Mouse (Mus musculus): ENCODE measurements around the gene Vmn1r193. TPM values are rescaled to one million over a fixed set of nuclear protein-coding genes. Genes with fewer than 3 reads are reported as not detected.
"Not testable (repeated sequence)": the region's sequence is repeated elsewhere in the genome, so short reads cannot be mapped to it uniquely, and the experiment has no call there.

Gene Vmn1r193
- not detected in 2 replicates for polyA plus RNA-seq (2015; fragmentation: Nextera tagmentation; extraction: Ambion mirVana)

- not testable (repeated sequence) for H3K4me3 ChIP-seq; H3K4me2 ChIP-seq (replicated peaks); ATAC-seq (replicated peaks); H3K9me3 ChIP-seq; H3K27me3 ChIP-seq; H3K4me1 ChIP-seq; H3K27ac ChIP-seq (replicated peaks); H3K9ac ChIP-seq (replicated peaks); H3K36me3 ChIP-seq
- 77% methylated on average over 1 of the region's 1 CpGs for WGBS
Measured at GRCm38 (mm10) chr13:22223060-22223459, at the start of gene Vmn1r193. TSS of gene Vmn1r193 (minus strand) at chr13:22223160.

- no peaks in the 10 kb centered on the region for H3K36me3 ChIP-seq
- no peaks in the 10 kb centered on the region for H3K9me3 ChIP-seq
- no peaks in the 10 kb centered on the region for H3K4me1 ChIP-seq
- WGBS, result 57% methylated on average over 2 of the region's 2 CpGs
- no peak overlapping the region for H3K9ac ChIP-seq (replicated peaks)
- no peak overlapping the region for H3K4me2 ChIP-seq (replicated peaks)
- H3K4me3 ChIP-seq, result no peak overlapping the region
- H3K27ac ChIP-seq (replicated peaks), result no peak overlapping the region
- H3K27me3 ChIP-seq, result no peaks in the 10 kb centered on the region
- no peak for ATAC-seq (replicated peaks)
Measured at GRCm38 (mm10) chr13:22271721-22272120, 48.8 kb upstream of the Vmn1r193 start.

- H3K4me3 ChIP-seq; H3K9me3 ChIP-seq; H3K9ac ChIP-seq (replicated peaks); H3K4me1 ChIP-seq; ATAC-seq (replicated peaks); H3K4me2 ChIP-seq (replicated peaks); H3K27ac ChIP-seq (replicated peaks); H3K36me3 ChIP-seq; H3K27me3 ChIP-seq: not testable (repeated sequence)
- 86% methylated on average over 1 of the region's 1 CpGs for WGBS
Measured at GRCm38 (mm10) chr13:22270222-22270621, 47.3 kb upstream of the Vmn1r193 start, which contains the start of gene Vmn1r195. TSS of gene Vmn1r195 (plus strand) at chr13:22270522.

GRCm38 (mm10) chr13:22243915-22244314, 21.0 kb upstream of the Vmn1r193 start, which contains the start of gene Vmn1r194:
TSS of gene Vmn1r194 (plus strand) at chr13:22244215.
- Histone ChIP-seq H3K9me3 (no peaks in the 10 kb centered on the region), H3K27me3 (no peaks in the 10 kb centered on the region), H3K4me3 (no peak within 1 kb of the TSS), H3K27ac (replicated peaks) (no peak within 1 kb of the TSS), H3K4me1 (no peaks in the 10 kb centered on the region), H3K36me3 (no peaks in the 10 kb centered on the region), H3K9ac (replicated peaks) (no peak within 1 kb of the TSS), H3K4me2 (replicated peaks) (no peak within 1 kb of the TSS)
- no peak for ATAC-seq (replicated peaks)
- WGBS, result 62% methylated on average over 1 of the region's 1 CpGs

- not testable (repeated sequence) for H3K36me3 ChIP-seq, H3K4me1 ChIP-seq
- WGBS, result 64% methylated on average over 3 of the region's 3 CpGs
Measured at GRCm38 (mm10) chr13:22192756-22193155, 30.2 kb downstream of the Vmn1r193 start.

GRCm38 (mm10) chr13:22191041-22191440, 31.9 kb downstream of the Vmn1r193 start, which contains the start of gene Vmn1r192:
TSS of gene Vmn1r192 (minus strand) at chr13:22191141.
- H3K4me2 ChIP-seq (replicated peaks), result no peak within 1 kb of the TSS
- no peaks in the 10 kb centered on the region for H3K4me1 ChIP-seq
- H3K27ac ChIP-seq (replicated peaks), result no peak within 1 kb of the TSS
- H3K9ac ChIP-seq (replicated peaks), result no peak within 1 kb of the TSS
- no peak within 1 kb of the TSS for H3K4me3 ChIP-seq
- no peaks in the 10 kb centered on the region for H3K27me3 ChIP-seq
- H3K9me3 ChIP-seq, result no peaks in the 10 kb centered on the region
- no peak for ATAC-seq (replicated peaks)
- H3K36me3 ChIP-seq, result no peaks in the 10 kb centered on the region

More at GRCm38 (mm10) chr13:22192756-22193155, 30.2 kb downstream of the Vmn1r193 start:
- H3K9ac ChIP-seq (replicated peaks); H3K4me3 ChIP-seq; H3K9me3 ChIP-seq; ATAC-seq (replicated peaks); H3K27ac ChIP-seq (replicated peaks); H3K27me3 ChIP-seq; H3K4me2 ChIP-seq (replicated peaks): not testable (repeated sequence)

GRCm38 (mm10) chr13:22190385-22190784, 32.6 kb downstream of the Vmn1r193 start:
- H3K27ac ChIP-seq (replicated peaks), result no peak overlapping the region
- H3K4me3 ChIP-seq, result no peak overlapping the region
- H3K4me2 ChIP-seq (replicated peaks), result no peak overlapping the region
- H3K9ac ChIP-seq (replicated peaks), result no peak overlapping the region
- H3K36me3 ChIP-seq, result no peaks in the 10 kb centered on the region
- H3K9me3 ChIP-seq, result no peaks in the 10 kb centered on the region
- WGBS, result 77% methylated on average over 2 of the region's 2 CpGs
- H3K4me1 ChIP-seq, result no peaks in the 10 kb centered on the region
- no peak for ATAC-seq (replicated peaks)
- H3K27me3 ChIP-seq, result no peaks in the 10 kb centered on the region

- ATAC-seq (replicated peaks), result no peak
Measured at GRCm38 (mm10) chr13:22189313-22189712, 33.6 kb downstream of the Vmn1r193 start.

GRCm38 (mm10) chr13:22183869-22184268, 39.1 kb downstream of the Vmn1r193 start, which contains the start of gene Vmn1r191:
TSS of gene Vmn1r191 (minus strand) at chr13:22183969.
- no peak within 1 kb of the TSS for H3K4me3 ChIP-seq
- H3K4me2 ChIP-seq (replicated peaks), result no peak within 1 kb of the TSS
- H3K9me3 ChIP-seq, result no peaks in the 10 kb centered on the region
- no peak for ATAC-seq (replicated peaks)
- no peaks in the 10 kb centered on the region for H3K27me3 ChIP-seq
- no peaks in the 10 kb centered on the region for H3K36me3 ChIP-seq
- WGBS, result 60% methylated on average over 1 of the region's 1 CpGs
- no peak within 1 kb of the TSS for H3K9ac ChIP-seq (replicated peaks)
- no peak within 1 kb of the TSS for H3K27ac ChIP-seq (replicated peaks)
- H3K4me1 ChIP-seq, result no peaks in the 10 kb centered on the region

More at GRCm38 (mm10) chr13:22189313-22189712, 33.6 kb downstream of the Vmn1r193 start:
- 89% methylated on average over 2 of the region's 2 CpGs for WGBS
- Histone ChIP-seq H3K36me3 (no peaks in the 10 kb centered on the region), H3K4me2 (replicated peaks) (no peak overlapping the region), H3K9ac (replicated peaks) (no peak overlapping the region), H3K9me3 (no peaks in the 10 kb centered on the region), H3K4me1 (no peaks in the 10 kb centered on the region), H3K27ac (replicated peaks) (no peak overlapping the region), H3K27me3 (no peaks in the 10 kb centered on the region), H3K4me3 (no peak overlapping the region)

- H3K27me3 ChIP-seq, result no peaks in the 10 kb centered on the region
- no peaks in the 10 kb centered on the region for H3K36me3 ChIP-seq
- ATAC-seq (replicated peaks), result no peak
- no peaks in the 10 kb centered on the region for H3K4me1 ChIP-seq
- no peak overlapping the region for H3K4me3 ChIP-seq
- no peak overlapping the region for H3K4me2 ChIP-seq (replicated peaks)
- H3K9me3 ChIP-seq, result peaks cover 7% of the 10 kb centered on the region; the same call in 1 of the 2 replicates
- H3K9ac ChIP-seq (replicated peaks), result no peak overlapping the region
- 92% methylated on average over 15 of the region's 15 CpGs for WGBS
- no peak overlapping the region for H3K27ac ChIP-seq (replicated peaks)
Measured at GRCm38 (mm10) chr13:22168416-22168815, 54.5 kb downstream of the Vmn1r193 start.

Small RNA genes within 50 kb of the gene (microRNA-seq; reads per million reads assigned to microRNA genes)
- not detected for gene Gm23282
- gene Gm25084, result not detected

Other genes starting within 250 kb of the Vmn1r193 start
- gene Pom121l2, start 242.0 kb downstream of the Vmn1r193 start, polyA plus RNA-seq (2015; fragmentation: Nextera tagmentation; extraction: Ambion mirVana), result not detected in 2 replicates
- 0.14 TPM in 1 of 2 replicates, not detected in the other for gene Prss16, start 213.4 kb downstream of the Vmn1r193 start, polyA plus RNA-seq (2015; fragmentation: Nextera tagmentation; extraction: Ambion mirVana)
- gene Hist1h2ah, start 187.6 kb downstream of the Vmn1r193 start, polyA plus RNA-seq (2015; fragmentation: Nextera tagmentation; extraction: Ambion mirVana), result 2.5 and 9.8 TPM in 2 replicates
- gene Hist1h2bk, start 187.3 kb downstream of the Vmn1r193 start, polyA plus RNA-seq (2015; fragmentation: Nextera tagmentation; extraction: Ambion mirVana), result 4.5 and 4.6 TPM in 2 replicates
- 16.9 and 19.2 TPM in 2 replicates for gene Hist1h4i, start 181.8 kb downstream of the Vmn1r193 start, polyA plus RNA-seq (2015; fragmentation: Nextera tagmentation; extraction: Ambion mirVana)
- gene Hist1h2ag, start 180.2 kb downstream of the Vmn1r193 start, polyA plus RNA-seq (2015; fragmentation: Nextera tagmentation; extraction: Ambion mirVana), result 19.7 and 27.8 TPM in 2 replicates
- 6.8 and 7.3 TPM in 2 replicates for gene Hist1h2bj, start 179.9 kb downstream of the Vmn1r193 start, polyA plus RNA-seq (2015; fragmentation: Nextera tagmentation; extraction: Ambion mirVana)
- gene Vmn1r188, start 138.7 kb downstream of the Vmn1r193 start, polyA plus RNA-seq (2015; fragmentation: Nextera tagmentation; extraction: Ambion mirVana), result not detected in 2 replicates
- gene Vmn1r189, start 117.3 kb downstream of the Vmn1r193 start, polyA plus RNA-seq (2015; fragmentation: Nextera tagmentation; extraction: Ambion mirVana), result not detected in 2 replicates
- gene Vmn1r191, start 39.2 kb downstream of the Vmn1r193 start, polyA plus RNA-seq (2015; fragmentation: Nextera tagmentation; extraction: Ambion mirVana), result not detected in 2 replicates
- not detected in 2 replicates for gene Vmn1r192, start 32.0 kb downstream of the Vmn1r193 start, polyA plus RNA-seq (2015; fragmentation: Nextera tagmentation; extraction: Ambion mirVana)
- not detected in 2 replicates for gene Vmn1r194, start 21.1 kb upstream of the Vmn1r193 start, polyA plus RNA-seq (2015; fragmentation: Nextera tagmentation; extraction: Ambion mirVana)
- not detected in 2 replicates for gene Vmn1r195, start 47.4 kb upstream of the Vmn1r193 start, polyA plus RNA-seq (2015; fragmentation: Nextera tagmentation; extraction: Ambion mirVana)
- not detected in 2 replicates for gene Vmn1r196, start 66.8 kb upstream of the Vmn1r193 start, polyA plus RNA-seq (2015; fragmentation: Nextera tagmentation; extraction: Ambion mirVana)
- gene Vmn1r197, start 101.4 kb upstream of the Vmn1r193 start, polyA plus RNA-seq (2015; fragmentation: Nextera tagmentation; extraction: Ambion mirVana), result not detected in 2 replicates
- gene Vmn1r198, start 127.2 kb upstream of the Vmn1r193 start, polyA plus RNA-seq (2015; fragmentation: Nextera tagmentation; extraction: Ambion mirVana), result not detected in 2 replicates
- not detected in 2 replicates for gene Vmn1r199, start 156.7 kb upstream of the Vmn1r193 start, polyA plus RNA-seq (2015; fragmentation: Nextera tagmentation; extraction: Ambion mirVana)
- gene Vmn1r200, start 167.2 kb upstream of the Vmn1r193 start, polyA plus RNA-seq (2015; fragmentation: Nextera tagmentation; extraction: Ambion mirVana), result not detected in 2 replicates
- gene Vmn1r201, start 248.8 kb upstream of the Vmn1r193 start, polyA plus RNA-seq (2015; fragmentation: Nextera tagmentation; extraction: Ambion mirVana), result not detected in 2 replicates